Mouse (Mus musculus): ENCODE results near the gene Nhej1. TPM values are rescaled to one million over a fixed set of nuclear protein-coding genes. Genes with fewer than 3 reads are reported as not detected.

Gene Nhej1
- polyA plus RNA-seq, 1 experiment, result 3.7 TPM

DNA sequence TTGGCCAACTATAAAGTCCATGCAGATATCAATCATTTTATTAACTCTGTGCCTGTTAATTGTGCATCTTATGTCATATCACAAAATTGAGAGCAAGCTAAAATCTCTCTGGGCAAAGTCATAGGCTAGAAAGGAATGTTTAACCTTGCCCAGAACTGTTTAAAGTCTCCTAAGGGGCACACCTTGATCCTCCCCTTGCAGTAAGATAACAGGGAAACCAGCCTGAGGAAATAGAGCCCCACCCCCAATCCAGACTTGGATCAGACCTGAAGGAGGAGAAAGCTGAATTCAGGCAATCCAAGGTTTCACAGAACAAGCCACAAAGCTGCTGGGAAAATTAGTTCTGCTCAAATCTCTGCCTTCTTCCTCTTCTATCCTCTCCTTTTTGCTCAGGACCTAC is 114.2 kb downstream of the Nhej1 start:
- Histone ChIP-seq H3K4me3 (ENCODE audit: low read depth, low read length) (no peak overlapping the region), H3K36me3 (ENCODE audit: control insufficient read depth, insufficient read depth, low read length, poor library complexity, severe bottlenecking) (no peaks in the 10 kb centered on the region), H3K4me1 (ENCODE audit: control insufficient read depth, insufficient read depth, low read length) (no peaks in the 10 kb centered on the region), H3K9me3 (replicated peaks; ENCODE audit: control insufficient read depth, insufficient read depth, low read length, poor library complexity, severe bottlenecking) (no peaks in the 10 kb centered on the region), H3K27ac (ENCODE audit: insufficient read depth, low read length) (no peak overlapping the region), H3K27me3 (ENCODE audit: control insufficient read depth, insufficient read depth, low read length, poor library complexity, severe bottlenecking) (no peaks in the 10 kb centered on the region), H3K9ac (ENCODE audit: low read depth, poor library complexity, severe bottlenecking) (no peak overlapping the region)
- TF ChIP-seq CTCF (IDR thresholded peaks at IDR 0.05; ENCODE audit: low read depth, low read length), result no peak
- TF ChIP-seq EP300 (IDR thresholded peaks at IDR 0.05; ENCODE audit: insufficient read depth, low read depth, low read length), result no peak
- TF ChIP-seq POLR2A (IDR thresholded peaks at IDR 0.05; ENCODE audit: insufficient read depth, low read length), result no peak

DNA sequence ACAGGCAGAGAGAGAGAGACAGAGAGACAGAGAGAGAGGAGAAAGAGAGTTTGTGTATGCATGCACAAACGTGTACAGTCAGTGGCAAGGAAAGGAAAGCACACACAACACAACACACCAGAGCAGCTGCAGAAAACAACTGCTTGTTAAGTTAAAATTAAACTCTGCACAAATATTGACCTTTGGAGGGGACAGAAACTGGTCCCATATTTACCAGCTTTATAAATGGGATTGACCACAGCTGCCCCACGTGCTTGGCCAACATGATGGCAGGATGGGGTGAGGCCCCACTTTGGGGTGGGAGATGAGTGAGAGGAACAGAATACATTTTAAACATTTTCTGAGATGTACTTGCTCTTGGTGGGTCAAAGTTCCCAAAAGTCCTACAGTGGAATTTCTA is 114.8 kb downstream of the Nhej1 start:
- TF ChIP-seq CTCF (IDR thresholded peaks at IDR 0.05; ENCODE audit: low read depth, low read length) (no peak), EP300 (IDR thresholded peaks at IDR 0.05; ENCODE audit: insufficient read depth, low read depth, low read length) (no peak), POLR2A (IDR thresholded peaks at IDR 0.05; ENCODE audit: insufficient read depth, low read length) (no peak)
- H3K9me3 ChIP-seq (replicated peaks; ENCODE audit: control insufficient read depth, insufficient read depth, low read length, poor library complexity, severe bottlenecking), result no peaks in the 10 kb centered on the region

GRCm38 (mm10) chr1:75006016-75006415 is 119.0 kb downstream of the Nhej1 start:
- no peak overlapping the region for H3K27ac ChIP-seq (ENCODE audit: insufficient read depth, low read length)
- H3K4me3 ChIP-seq (ENCODE audit: low read depth, low read length), result no peak overlapping the region
- H3K36me3 ChIP-seq (ENCODE audit: control insufficient read depth, insufficient read depth, low read length, poor library complexity, severe bottlenecking), result no peaks in the 10 kb centered on the region
- H3K9ac ChIP-seq (ENCODE audit: low read depth, poor library complexity, severe bottlenecking), result no peak overlapping the region
- no peaks in the 10 kb centered on the region for H3K9me3 ChIP-seq (replicated peaks; ENCODE audit: control insufficient read depth, insufficient read depth, low read length, poor library complexity, severe bottlenecking)
- TF ChIP-seq EP300 (IDR thresholded peaks at IDR 0.05; ENCODE audit: insufficient read depth, low read depth, low read length) (no peak), POLR2A (IDR thresholded peaks at IDR 0.05; ENCODE audit: insufficient read depth, low read length) (no peak), CTCF (IDR thresholded peaks at IDR 0.05; ENCODE audit: low read depth, low read length) (no peak)
- H3K27me3 ChIP-seq (ENCODE audit: control insufficient read depth, insufficient read depth, low read length, poor library complexity, severe bottlenecking), result no peaks in the 10 kb centered on the region; the same call in 1 of the 2 replicates
- H3K4me1 ChIP-seq (ENCODE audit: control insufficient read depth, insufficient read depth, low read length), result no peaks in the 10 kb centered on the region

More for the DNA sequence above, 114.8 kb downstream of the Nhej1 start:
- Histone ChIP-seq H3K27me3 (ENCODE audit: control insufficient read depth, insufficient read depth, low read length, poor library complexity, severe bottlenecking) (no peaks in the 10 kb centered on the region), H3K4me3 (ENCODE audit: low read depth, low read length) (no peak overlapping the region), H3K4me1 (ENCODE audit: control insufficient read depth, insufficient read depth, low read length) (no peaks in the 10 kb centered on the region), H3K27ac (ENCODE audit: insufficient read depth, low read length) (no peak overlapping the region), H3K9ac (ENCODE audit: low read depth, poor library complexity, severe bottlenecking) (no peak overlapping the region), H3K36me3 (ENCODE audit: control insufficient read depth, insufficient read depth, low read length, poor library complexity, severe bottlenecking) (no peaks in the 10 kb centered on the region)

- H3K9ac ChIP-seq (ENCODE audit: low read depth, poor library complexity, severe bottlenecking), result no peak overlapping the region
- no peaks in the 10 kb centered on the region; the same call in 1 of the 2 replicates for H3K27me3 ChIP-seq (ENCODE audit: control insufficient read depth, insufficient read depth, low read length, poor library complexity, severe bottlenecking)
- TF ChIP-seq EP300 (IDR thresholded peaks at IDR 0.05; ENCODE audit: insufficient read depth, low read depth, low read length) (no peak), CTCF (IDR thresholded peaks at IDR 0.05; ENCODE audit: low read depth, low read length) (no peak), POLR2A (IDR thresholded peaks at IDR 0.05; ENCODE audit: insufficient read depth, low read length) (no peak)
- H3K4me3 ChIP-seq (ENCODE audit: low read depth, low read length), result no peak overlapping the region
- no peaks in the 10 kb centered on the region for H3K36me3 ChIP-seq (ENCODE audit: control insufficient read depth, insufficient read depth, low read length, poor library complexity, severe bottlenecking)
- H3K4me1 ChIP-seq (ENCODE audit: control insufficient read depth, insufficient read depth, low read length), result no peaks in the 10 kb centered on the region
- no peak overlapping the region for H3K27ac ChIP-seq (ENCODE audit: insufficient read depth, low read length)
- H3K9me3 ChIP-seq (replicated peaks; ENCODE audit: control insufficient read depth, insufficient read depth, low read length, poor library complexity, severe bottlenecking), result no peaks in the 10 kb centered on the region
Measured at GRCm38 (mm10) chr1:75001183-75001582, 123.8 kb downstream of the Nhej1 start.

- Histone ChIP-seq H3K9ac (ENCODE audit: low read depth, poor library complexity, severe bottlenecking) (no peak overlapping the region), H3K27ac (ENCODE audit: insufficient read depth, low read length) (no peak overlapping the region), H3K4me1 (ENCODE audit: control insufficient read depth, insufficient read depth, low read length) (no peaks in the 10 kb centered on the region), H3K9me3 (replicated peaks; ENCODE audit: control insufficient read depth, insufficient read depth, low read length, poor library complexity, severe bottlenecking) (no peaks in the 10 kb centered on the region), H3K27me3 (ENCODE audit: control insufficient read depth, insufficient read depth, low read length, poor library complexity, severe bottlenecking) (no peaks in the 10 kb centered on the region; the same call in 1 of the 2 replicates), H3K36me3 (ENCODE audit: control insufficient read depth, insufficient read depth, low read length, poor library complexity, severe bottlenecking) (no peaks in the 10 kb centered on the region), H3K4me3 (ENCODE audit: low read depth, low read length) (no peak overlapping the region)
- peak; percentile 54 for TF ChIP-seq CTCF (IDR thresholded peaks at IDR 0.05; ENCODE audit: low read depth, low read length)
- no peak for TF ChIP-seq EP300 (IDR thresholded peaks at IDR 0.05; ENCODE audit: insufficient read depth, low read depth, low read length)
Measured at GRCm38 (mm10) chr1:75000496-75000895, 124.5 kb downstream of the Nhej1 start.

GRCm38 (mm10) chr1:74999173-74999572 is 125.8 kb downstream of the Nhej1 start:
- Histone ChIP-seq H3K27me3 (ENCODE audit: control insufficient read depth, insufficient read depth, low read length, poor library complexity, severe bottlenecking) (no peaks in the 10 kb centered on the region; the same call in 1 of the 2 replicates), H3K36me3 (ENCODE audit: control insufficient read depth, insufficient read depth, low read length, poor library complexity, severe bottlenecking) (no peaks in the 10 kb centered on the region), H3K9ac (ENCODE audit: low read depth, poor library complexity, severe bottlenecking) (no peak overlapping the region), H3K27ac (ENCODE audit: insufficient read depth, low read length) (no peak overlapping the region), H3K4me3 (ENCODE audit: low read depth, low read length) (no peak overlapping the region), H3K9me3 (replicated peaks; ENCODE audit: control insufficient read depth, insufficient read depth, low read length, poor library complexity, severe bottlenecking) (no peaks in the 10 kb centered on the region), H3K4me1 (ENCODE audit: control insufficient read depth, insufficient read depth, low read length) (no peaks in the 10 kb centered on the region)
- TF ChIP-seq POLR2A (IDR thresholded peaks at IDR 0.05; ENCODE audit: insufficient read depth, low read length) (no peak), CTCF (IDR thresholded peaks at IDR 0.05; ENCODE audit: low read depth, low read length) (no peak), EP300 (IDR thresholded peaks at IDR 0.05; ENCODE audit: insufficient read depth, low read depth, low read length) (no peak)
